Mouse (Mus musculus) brain, embryonic 14.5 days (tissue): Measurements from ENCODE around the gene Ago3. TPM values are rescaled to one million over a fixed set of nuclear protein-coding genes. Genes with fewer than 3 reads are reported as not detected.

Source experiments
- DNase-seq: peaks from one replicate; pipeline ENCODE4 v3.0.0-alpha.2; 2011; ENCODE audit warnings: low read depth
- CTCF ChIP-seq: fragments of 200-500 bp; IDR thresholded peaks from 2 replicates; pipeline ENCODE4 v1.5.1; 2012; ENCODE audit warnings: inconsistent platforms, mild to moderate bottlenecking, moderate library complexity, borderline replicate concordance; ENCODE audit not compliant: insufficient read depth, insufficient read length; ENCODE audit errors: extremely low read depth
- POLR2A ChIP-seq: fragments of 200-500 bp; IDR thresholded peaks from 2 replicates; pipeline ENCODE4 v1.6.1; 2012; ENCODE audit warnings: mild to moderate bottlenecking, inconsistent platforms, borderline replicate concordance; ENCODE audit not compliant: poor library complexity, insufficient read depth, insufficient read length, severe bottlenecking; ENCODE audit errors: extremely low read depth
- polyA plus RNA-seq: library from polyadenylated mRNA; depleted of rRNA; stranded (reverse); fragments of >200 nt; gene quantifications from 2 replicates; pipeline ENCODE4 v1.2.3, GENCODE M21; 2012

The Ago3 gene
- polyA plus RNA-seq, 1 experiment, result 7.6 TPM

DNA sequence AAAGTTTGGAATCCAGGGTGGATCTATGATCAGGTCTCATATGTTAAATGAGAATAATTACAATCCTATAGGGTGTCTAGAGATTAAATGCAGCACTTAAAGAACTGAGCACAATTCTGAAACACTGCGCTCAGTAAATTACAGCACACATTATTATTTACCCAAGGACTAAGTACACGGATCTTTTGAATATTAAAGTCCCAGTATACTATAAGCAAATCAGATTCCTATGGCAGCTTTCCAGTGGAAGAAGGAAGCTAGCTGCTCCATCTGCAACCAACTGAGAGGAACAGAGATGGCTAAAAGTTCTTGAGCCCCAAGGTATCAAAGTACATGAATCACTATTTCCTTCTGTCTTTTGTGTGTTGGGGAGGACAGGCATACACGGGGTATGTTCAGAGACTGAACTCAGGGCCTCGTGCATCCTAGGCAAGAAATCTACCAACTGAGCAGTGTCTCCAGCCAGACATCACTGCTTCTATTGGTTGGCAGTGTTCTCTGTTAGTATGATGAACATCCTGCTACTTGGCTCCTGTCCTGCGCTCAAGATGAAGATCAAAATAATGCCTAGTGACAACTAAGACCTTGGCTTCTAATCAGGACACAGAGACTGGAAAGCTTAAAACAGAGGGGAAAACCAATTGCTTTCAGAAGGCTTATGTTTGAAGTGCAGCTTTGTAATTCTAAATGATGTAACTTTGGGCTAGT lies 25.3 kb upstream of the Ago3 start:
- TF ChIP-seq POLR2A (no peak), CTCF (no peak)
- DNase-seq, result peak; percentile 46

DNA sequence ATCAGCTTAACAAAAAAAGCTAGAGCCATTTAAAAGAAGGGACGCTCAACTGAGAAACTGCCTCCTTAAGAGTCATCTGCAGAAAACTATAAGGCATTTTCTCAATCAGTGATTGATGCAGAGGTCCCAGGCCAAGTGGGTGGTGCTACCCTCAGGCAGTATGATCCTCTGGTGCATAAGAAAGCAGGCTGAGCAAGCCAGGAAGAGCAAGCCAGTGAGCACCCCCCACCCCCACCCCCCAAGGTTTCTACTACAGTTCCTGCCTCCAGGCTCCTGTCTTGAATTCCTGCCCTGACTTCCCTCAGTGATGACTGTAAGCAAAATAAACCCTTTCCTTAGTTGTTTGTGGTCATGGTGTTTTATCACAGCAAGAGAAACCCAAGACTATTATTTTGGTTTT lies 20.9 kb upstream of the Ago3 start:
- no peak for TF ChIP-seq CTCF
- no peak for TF ChIP-seq POLR2A
- no peak for DNase-seq

DNA sequence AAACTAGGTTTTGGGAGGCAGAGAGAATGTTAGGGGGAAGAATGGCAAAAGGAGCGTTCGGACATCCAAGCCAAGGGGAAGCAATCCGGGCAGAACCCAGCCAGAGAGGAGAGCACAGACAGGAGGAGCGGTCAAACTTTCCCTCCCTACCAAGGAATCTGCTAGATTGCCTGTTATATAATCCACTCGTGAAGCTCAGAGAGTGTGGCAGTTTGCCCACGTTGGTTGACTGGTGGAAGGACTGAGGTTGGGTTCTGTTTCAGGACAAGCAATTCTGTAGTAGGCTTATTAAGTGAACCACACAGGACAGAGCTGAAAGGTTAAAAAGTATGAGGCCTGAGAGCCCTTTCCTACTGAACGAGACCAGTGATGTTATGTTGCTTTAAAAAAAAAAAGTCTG lies 17.8 kb upstream of the Ago3 start:
- no peak for DNase-seq
- TF ChIP-seq POLR2A (no peak), CTCF (no peak)

DNA sequence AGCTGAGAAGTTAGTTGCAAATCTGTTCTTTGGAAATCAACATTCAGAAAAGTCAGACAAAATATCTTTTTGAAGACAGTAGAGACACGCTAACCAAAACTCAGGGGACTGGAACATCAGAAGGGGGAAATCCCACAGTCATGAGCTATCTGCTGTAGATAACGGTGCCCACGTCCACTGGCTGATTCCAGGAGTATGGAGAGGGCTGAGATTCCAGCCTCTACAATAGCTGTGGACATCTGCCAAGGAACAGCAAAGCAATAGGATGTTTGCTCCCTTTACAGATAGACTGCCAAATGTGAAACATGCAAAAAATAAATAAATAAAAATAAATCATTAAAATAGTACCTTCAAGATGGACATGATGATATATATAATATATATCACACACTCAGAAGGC lies 15.2 kb upstream of the Ago3 start:
- DNase-seq, result no peak
- no peak for TF ChIP-seq CTCF
- TF ChIP-seq POLR2A, result no peak

DNA sequence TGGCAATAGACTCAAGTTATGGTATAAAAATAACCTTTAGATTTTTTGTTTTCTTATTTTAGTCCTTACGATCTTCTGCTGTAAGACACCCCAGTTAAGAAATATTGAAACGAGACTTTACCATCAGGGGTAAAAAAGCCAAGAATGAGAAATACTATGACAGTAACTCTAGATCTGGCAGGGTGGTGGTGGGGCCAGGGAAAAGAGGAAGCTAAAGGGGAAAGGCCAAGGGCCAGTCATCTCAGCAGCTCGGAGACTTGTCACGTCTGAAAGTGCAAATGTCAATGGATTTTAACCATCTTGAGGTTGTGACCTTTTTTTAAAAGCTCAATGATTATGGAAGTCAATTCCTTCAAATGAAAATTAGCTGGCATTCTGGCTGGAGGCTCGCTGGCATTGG lies 8.9 kb upstream of the Ago3 start:
- TF ChIP-seq POLR2A (no peak), CTCF (no peak)
- no peak for DNase-seq

DNA sequence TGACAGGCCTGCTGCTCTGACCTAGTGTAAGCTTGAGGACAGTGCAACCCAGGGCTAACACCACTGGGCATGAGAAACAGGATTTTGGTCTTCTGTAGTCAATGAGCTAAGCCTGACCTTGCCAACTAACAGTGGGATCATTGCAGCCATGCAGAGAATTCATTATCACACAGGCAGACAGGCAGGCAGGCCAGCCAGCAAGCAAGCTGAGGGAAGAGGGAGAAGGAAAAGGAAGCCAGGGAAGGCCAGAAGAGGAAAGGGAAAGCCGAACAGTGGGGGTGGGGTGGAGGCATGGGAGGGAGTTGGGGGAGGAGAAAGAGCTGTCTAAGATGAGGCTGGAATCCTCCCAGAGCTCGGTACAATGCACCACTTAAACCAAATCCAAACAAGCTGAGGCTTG lies 6.9 kb upstream of the Ago3 start:
- TF ChIP-seq POLR2A (no peak), CTCF (no peak)
- DNase-seq, result peak; percentile 11

DNA sequence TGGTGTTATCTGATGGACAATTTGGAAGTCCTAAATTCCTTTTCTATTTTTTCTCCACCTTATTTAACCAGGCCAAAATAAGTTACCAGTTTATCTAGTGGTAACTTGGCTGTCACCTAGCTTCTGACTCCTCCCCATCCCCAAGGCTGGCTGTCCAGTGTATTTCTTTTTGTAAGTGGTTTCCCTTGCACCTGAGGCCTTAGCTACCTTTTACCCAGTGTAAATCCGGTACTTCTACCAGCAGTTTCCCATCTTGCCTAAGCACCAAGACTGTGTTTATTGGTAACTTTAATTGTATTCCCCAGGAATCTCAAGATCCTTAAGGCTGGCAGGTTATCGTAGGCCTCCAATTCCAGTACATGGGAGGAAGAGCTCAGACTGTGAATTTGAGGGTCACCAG lies 4.7 kb upstream of the Ago3 start:
- no peak for DNase-seq
- TF ChIP-seq POLR2A (no peak), CTCF (no peak)

DNA sequence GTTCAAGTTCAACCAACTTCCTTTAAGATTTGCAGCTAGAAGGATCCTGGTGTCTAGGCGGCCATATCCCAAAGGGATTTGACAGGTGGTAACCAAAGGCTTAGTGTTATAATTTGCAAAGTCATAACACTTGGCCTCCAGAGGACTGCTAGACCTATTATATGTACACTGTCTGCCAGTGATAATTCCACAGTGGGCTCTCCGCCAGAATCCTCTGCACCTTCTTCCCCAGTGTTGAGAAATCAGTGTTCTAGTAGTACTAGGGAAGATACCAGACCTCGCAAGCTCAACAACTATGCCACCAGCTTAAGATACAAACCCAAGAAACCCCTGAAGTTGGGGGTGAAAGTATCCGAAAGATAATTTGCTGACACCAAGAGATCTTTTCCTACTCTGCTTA lies 3.8 kb upstream of the Ago3 start:
- TF ChIP-seq CTCF (no peak), POLR2A (no peak)
- DNase-seq, result no peak

DNA sequence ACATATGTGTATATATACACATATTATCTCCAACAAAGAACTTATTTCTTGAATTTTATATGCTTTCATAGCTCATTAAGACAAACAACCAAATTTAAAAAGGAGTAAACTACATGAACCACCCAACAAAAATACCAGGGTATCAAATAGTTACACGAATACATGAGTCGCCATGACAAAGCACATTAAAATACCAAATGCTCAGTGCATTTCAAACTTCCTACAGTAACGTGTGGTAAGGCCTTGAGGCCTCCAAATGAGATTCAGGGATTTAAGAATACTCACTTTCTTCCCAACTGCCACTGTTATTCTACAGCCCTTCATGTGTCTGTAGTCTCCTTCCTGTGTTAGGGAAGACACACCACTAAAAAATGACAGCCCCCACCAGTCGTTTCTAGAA lies 2.4 kb upstream of the Ago3 start:
- no peak for TF ChIP-seq CTCF
- TF ChIP-seq POLR2A, result no peak
- DNase-seq, result no peak

DNA sequence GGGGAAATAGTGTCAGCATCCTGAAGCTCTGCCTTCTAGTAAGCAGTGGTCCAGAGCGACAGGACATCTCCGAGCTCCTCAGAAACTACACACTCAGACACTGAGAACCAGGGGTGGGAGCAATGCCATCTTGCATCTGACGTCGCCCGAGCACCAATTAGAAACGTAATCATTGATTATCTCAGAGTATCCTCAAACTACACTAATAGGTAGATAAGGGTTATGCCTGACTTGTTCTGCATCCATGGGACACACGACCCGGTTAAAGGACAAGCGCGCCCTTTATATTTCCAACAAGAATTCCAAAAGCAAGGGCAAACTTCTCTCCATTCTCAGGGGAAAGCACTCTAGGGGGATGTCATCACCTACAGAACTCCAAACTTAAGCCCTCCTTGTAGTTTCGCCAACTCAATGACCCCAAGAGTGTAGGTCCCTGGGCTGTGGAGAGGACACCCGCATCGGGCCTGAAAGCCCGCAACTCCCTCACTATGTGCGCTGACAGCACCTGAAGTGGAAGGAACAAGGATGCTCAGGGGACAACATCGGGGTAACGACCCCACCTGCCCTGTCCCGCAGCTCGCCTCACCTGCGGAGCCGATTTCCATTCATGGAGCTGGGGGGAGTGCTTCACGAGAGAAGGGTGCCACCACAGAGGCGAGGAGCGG lies 542 bp downstream of the Ago3 start:
- TF ChIP-seq POLR2A (no peak), CTCF (no peak)
- peak; percentile 13 for DNase-seq

DNA sequence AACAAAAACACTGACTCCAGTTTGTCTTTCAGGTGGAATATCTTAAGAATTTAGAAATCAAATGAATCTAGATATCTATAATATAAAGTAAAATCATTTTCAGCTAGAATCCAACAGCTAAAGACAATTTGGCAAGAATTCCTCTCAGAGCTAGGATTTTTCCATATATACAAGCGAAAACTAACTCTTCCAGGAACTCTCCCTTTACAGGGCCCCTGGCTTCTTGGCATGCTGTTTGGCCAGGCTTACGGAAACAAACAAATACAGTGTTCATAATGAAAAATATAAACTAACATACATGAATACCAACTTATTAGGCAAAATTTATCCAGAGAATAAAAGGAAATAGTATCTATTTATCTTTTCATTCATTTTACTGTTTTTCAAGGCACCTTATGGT lies 5.5 kb downstream of the Ago3 start:
- TF ChIP-seq POLR2A, result no peak
- no peak for TF ChIP-seq CTCF
- no peak for DNase-seq

DNA sequence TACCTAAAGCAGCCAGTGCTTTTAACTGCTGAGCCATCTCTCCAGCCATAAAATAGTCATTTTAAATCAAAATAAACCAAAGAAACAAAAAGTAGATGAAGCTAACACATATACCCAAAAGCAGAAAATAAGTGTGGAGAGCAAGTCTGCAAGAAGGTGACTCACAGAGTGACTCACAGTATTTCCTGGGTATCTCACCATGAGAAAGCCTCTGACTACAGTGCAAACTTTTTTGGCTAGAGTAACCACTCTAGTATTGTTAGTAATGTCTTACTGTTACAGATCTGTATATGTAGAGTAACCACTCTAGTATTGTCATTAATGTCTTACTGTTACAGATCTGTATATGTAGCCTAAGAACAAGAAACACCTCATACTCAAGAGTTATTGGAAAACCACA lies 13.6 kb downstream of the Ago3 start:
- DNase-seq, result no peak
- TF ChIP-seq POLR2A, result no peak
- TF ChIP-seq CTCF, result no peak
